Mouse (Mus musculus) adrenal gland, postnatal 4 days (tissue): ENCODE results near the gene Ldhd. TPM values are rescaled to one million over a fixed set of nuclear protein-coding genes. Genes with fewer than 3 reads are reported as not detected.
A peak's percentile ranks its signal among the peaks of the same experiment; 100 is the strongest.
"Not testable (repeated sequence)": the region's sequence is repeated elsewhere in the genome, so short reads cannot be mapped to it uniquely, and the experiment has no call there.

Source experiments
- DNase-seq, 2 experiments: peaks; one replicate each; pipeline ENCODE4 v3.0.0; 2021 to 2022; ENCODE audit warnings: low spot score in 2 of 2, mixed read lengths in 2 of 2
- long read RNA-seq, 2 experiments: library from polyadenylated mRNA; stranded (forward); transcript quantifications; one replicate each; pipeline ENCODE4 v2.0.0; 2021
- total RNA-seq, 2 experiments: library from RNA; stranded (reverse); gene quantifications; 2 replicates each; pipeline ENCODE4 v1.2.3; 2021

The Ldhd gene
- total RNA-seq = 10 to 100 TPM; 22.0 to 23.2 TPM
- long read RNA-seq, experiment 1, transcript Ldhd-201 (11 exons, 2,273 nt) = major isoform, 9 of 20 reads
- long read RNA-seq, experiment 1, partial matches to known transcripts = 4 of 20 reads
- long read RNA-seq, experiment 1, other reads (novel, unspliced or antisense) = 5 of 20 reads
- long read RNA-seq, experiment 2, transcript Ldhd-201 (11 exons, 2,273 nt) = major isoform, 32 of 45 reads
- long read RNA-seq, experiment 2, partial matches to known transcripts = 6 of 45 reads
- long read RNA-seq, experiment 2, other reads (novel, unspliced or antisense) = 4 of 45 reads

DNA sequence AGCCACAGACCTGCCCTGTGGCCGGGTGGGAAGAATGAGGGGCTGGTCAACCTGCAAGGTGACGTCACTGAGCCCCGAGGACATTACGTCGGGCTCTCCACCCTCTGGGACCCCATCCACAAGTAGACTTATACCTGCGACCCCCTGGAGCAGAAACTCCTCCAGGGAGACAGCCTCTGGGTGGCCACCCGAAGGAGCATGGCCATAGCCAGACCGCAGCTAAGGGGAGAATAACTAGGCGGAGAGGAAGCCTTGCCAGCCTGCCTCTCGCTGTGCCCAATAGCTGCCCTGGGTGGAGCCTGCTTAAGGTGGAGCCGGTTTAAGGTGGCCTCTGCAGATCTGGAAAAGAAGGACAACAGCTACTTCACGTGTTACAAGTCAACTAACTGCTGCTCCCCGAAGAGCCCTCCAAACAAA is at the start of gene Ldhd:
TSS of gene Ldhd (minus strand) at position 270 of the 417 bp plus-strand sequence.
- DNase-seq = peak in 1 of 2 experiments; percentile 37

DNA sequence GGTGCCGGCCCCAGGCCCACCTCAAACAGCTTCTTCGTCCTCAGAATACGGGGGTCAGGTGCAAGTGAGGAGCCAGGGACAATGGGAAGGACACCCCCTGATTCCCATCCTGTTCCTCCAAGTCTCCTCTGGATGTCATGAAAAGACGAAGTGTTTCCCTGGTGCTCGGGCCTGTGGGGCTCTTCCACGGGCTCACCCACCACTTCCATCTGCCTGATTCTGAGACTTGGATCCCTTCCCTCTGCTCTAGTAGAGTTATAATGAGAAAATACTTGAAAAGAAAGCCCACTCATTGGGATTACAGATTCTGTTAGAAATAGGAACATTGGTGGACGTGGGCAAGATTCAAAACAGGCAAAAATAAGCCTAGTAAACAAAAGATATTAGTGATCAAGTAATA is 48.7 kb upstream of the Ldhd start:
- no peak for DNase-seq

DNA sequence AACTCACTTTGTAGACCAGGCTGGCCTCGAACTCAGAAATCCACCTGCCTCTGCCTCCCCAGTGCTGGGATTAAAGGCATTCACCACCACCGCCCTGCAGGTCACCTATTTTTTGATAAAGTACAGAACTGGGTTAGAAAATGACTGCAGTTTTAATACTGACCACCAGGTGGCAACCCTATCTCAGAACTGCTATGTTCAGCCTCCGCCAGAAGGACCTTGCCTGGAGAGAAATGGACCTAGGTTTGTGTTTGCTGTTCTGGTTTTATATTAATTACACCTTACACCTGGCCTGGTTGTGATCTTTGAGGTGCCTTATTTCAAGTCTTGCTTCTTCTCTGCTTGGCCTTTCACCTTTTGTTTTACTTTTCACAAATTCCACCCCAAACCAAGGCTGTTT is 47.9 kb upstream of the Ldhd start:
- DNase-seq = peak in 1 of 2 experiments; percentile 16

DNA sequence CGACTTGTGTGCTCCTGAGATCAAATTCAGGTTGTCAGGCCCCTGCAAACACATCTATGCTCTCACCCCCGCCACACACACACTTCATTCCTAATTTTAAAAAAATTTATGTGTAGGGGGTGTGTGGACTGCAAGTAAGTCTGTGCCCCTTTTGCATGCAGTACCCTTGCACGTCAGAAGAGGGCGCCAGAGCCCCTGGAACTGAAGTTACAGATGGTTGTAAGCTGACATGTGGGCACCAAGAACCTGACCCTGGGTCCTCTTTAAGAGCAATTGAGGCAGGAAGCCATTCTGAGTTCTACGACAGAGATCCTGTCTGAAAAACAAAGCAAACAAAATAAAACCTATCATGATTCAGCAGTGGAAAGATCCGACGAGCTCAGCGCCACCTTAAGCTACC is 46.1 kb upstream of the Ldhd start:
- no peak for DNase-seq

DNA sequence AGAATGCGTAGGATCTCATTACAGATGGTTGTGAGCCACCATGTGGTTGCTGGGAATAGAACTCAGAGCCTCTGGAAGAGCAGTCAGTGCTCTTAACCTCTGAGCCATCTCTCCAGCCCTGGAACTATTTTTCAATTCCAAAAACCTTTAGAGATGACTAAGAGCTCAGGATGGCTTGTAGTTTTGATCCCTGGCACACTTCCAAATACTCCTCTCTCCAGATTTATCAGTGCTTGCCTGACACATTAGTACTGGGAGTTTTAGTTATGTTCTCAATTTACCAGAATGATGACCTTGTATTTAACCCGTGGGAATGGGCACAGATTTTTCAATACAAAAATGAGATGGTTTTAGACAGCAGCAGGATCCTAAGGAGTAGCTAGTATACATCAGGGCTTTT is 36.6 kb upstream of the Ldhd start:
- no peak for DNase-seq

DNA sequence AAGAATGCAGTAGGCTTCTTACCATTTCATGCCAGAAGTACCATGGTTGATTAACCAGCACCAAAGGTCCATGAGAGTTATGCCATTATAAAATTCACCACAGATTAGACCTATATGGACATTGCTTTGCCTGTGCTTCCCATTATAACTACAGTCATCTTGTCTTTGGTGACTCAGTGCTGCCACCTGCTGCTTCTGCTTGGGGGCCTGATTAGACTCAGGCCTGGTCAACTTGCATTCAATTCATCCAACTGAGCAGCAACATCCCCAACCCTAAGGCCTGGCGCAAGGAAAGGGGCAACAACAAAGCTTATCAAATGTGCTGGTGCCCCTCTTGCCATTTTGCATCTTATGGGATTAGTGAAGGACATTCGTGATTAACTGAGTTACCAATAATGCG is 32.3 kb upstream of the Ldhd start:
- peak; percentile 38 to 73 for DNase-seq

DNA sequence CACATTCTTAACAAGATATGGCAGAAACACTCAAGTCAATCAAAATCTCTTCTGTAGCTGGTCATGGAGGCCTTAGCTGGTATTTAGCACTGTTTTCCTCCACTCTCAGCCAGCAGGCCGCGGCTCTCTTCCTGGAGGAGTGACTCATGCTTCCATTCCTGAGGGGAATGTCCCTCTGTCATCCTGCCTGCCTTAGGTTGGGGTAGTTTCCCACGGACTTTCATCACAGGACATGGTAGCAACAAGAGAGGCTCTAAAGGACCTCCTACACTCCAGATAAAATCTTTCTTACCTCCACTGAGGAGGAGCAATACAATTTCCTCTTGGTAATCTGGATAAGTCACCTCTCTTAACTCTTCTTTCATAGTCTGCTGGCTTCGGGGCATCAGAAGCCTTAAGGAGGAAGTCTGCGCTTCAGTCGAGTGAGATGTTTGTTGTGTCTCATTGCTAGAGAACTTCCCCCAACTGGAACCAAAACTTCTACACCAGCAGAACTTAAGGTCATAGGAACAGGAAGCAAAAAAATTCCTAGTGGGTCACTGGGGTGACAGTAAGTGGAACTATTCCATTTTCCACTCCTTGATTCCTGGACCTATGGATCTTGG is 28.7 kb upstream of the Ldhd start:
- DNase-seq = no peak

DNA sequence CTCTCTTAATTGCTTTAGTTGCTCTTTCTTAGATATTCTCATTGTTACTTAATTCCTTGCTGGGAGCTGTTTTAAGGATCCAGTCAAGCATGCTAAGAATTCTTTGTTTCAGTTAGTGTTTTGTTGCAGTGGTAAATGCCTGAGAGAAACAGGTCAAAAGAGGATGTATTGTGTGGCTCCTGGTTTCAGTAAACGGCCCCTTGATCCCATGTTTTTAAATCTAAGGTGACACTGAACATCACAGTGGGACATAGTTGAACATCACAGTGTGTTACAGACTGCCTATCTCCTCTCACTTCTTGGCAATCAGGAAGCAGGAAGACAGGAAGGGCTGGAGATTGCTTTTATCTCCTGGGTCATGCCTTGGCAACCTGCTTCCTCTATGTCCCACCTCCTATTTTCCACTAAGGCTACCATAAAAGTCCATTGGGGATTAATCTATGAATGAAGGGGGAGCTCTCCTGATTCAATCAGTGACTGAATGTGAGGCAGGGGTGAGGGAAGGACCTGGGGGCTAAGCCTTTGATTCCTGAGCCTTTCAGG is 27.2 kb upstream of the Ldhd start:
- no peak for DNase-seq

DNA sequence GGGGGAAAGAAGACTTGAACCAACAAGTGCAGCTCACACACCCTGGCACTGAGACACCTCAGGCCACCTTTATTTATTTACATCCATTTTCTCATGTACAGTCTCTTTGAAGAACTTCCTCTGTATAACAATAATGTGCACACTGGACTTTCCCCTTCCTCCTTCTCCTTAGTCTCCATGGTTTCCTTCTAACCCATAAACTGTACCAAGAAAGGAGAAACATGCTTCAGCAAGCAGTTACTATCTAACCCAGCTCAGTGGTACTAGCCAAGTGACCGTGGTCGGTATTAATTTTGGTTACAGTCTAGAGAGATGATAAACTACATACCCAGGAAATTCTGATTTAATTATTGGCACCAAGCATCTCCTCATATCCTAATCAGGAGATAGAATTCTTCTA is 23.4 kb upstream of the Ldhd start:
- no peak for DNase-seq

DNA sequence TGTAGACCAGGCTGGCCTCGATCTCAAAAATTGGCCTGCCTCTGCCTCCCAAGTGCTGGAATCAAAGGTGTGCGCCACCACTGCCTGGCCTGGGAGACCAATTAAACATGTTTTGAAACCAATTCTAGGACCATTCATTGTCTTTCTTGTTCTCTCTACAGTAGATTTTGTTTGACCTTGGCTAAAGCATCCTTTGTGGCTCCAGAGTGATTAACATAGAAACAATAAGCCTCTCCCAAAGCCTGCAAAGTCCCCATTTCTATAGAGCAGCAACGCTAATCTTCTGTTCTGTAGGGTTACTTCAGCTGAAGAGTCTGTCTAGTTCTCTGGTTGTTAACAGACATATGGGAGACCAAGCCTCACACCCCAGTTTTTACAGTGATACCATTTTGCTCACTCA is 20.5 kb upstream of the Ldhd start:
- no peak for DNase-seq

DNA sequence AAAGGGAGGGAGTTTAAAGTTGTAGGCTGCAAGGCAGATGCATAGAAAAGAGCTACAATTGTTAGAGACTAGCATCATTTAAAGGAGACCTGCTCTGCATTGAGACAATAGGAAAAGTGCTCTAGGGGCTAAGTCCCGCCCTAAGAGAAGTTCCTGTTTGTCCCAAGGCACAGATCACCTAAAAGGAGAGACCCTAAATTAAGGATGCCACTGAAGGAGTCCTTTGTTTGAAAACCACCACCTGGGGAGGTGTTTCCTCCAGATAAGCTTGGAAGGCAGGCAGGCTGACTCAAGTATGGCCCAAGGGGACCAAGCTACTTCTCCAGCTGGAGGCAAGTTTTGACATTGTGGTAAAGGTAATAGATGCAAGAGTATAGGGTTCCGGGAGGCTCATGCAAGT is 18.7 kb upstream of the Ldhd start:
- no peak for DNase-seq

DNA sequence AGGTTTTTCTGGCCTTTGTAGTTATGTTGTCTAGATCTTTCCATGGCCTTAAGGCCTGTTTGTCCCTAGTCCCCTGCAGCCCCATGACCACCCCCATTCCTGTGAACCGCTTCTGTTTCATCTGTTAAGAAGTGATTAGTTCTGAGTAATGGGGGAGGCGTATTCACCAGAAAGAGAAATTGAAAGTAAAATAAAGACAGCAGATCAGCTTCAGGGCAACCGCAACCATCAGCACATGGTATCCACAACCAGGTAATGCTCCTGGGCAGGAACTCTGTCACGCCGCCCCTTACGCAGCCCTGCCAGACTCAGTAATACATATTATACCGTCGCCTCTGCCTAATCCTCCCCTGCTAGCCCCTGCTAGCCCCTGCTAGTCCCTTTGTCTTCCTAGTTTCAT is 15.5 kb upstream of the Ldhd start:
- no peak for DNase-seq

DNA sequence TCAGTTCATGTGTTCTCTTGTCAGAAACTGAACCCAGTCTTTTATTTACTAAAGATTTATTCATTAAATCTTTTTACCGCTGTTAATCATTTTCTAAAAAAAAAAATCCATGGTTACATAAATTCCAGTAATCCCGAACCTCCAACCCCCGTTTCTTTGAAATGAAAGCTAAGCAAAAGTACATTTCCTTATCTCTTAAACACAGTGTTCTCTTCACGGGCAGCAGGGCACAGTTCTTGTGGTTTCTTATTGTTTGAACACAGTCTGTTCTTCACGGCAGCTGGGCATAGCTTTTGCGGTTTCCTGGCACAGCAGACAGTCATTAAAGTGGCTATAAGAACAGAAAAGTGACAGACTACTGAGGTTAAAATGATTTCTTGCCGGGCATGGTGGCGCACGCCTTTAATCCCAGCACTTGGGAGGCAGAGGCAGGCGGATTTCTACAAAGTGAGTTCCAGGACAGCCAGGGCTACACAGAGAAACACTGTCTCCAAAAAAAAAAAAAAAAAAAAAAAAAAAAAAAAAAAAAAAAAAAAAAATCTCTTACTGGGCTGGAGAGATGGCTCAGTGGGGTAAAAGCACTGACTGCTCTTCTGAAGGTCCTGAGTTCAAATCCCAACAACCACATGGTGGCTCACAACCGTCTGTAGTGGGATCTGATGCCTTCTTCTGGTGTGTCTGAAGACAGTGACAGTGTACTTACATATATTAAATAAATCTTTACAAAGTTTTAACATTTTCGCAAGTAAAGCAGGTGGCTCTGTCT is 14.3 kb upstream of the Ldhd start:
- not testable (repeated sequence) for DNase-seq

DNA sequence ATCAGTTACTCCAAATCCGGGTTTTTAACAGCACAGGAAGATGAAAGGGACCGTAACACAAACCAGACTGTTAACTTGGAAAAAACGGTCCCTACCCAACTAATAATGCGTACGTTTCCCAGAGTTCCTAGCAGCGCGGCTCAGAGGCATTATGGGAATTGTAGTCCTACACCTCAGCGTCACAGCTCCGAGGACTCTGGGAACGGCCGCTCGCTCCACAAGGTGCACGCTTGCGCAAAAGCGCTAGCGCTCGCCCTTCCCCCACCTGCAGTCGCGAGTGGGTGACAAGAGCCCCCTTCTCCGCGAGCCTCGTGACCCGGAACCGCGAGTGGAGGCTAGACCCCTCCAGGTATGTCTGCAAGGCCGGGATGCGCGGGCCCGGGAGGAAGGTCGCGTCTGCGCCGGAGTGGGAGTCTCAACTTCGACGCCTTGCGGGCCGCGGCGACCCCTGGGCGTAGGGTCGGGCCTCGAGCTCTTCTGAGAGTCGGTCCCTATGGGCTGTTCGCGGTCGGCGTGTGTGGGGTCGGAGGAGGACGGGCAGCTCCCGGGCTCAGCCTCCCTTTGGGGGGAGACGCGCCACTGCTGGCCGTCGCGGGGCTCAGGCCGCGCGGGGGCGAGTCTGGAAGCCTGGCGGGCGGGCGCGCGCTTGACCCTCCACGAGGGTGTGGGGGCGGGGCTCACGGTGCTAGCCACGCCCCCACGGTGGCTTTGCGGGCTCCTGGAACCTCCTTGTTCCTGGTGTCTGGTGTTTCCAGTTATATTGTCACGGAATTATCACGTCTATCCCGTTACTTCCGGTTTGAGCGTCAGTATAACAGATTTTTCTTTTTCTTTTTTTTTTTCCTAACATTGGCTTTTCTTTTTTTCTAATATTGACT is 13.3 kb upstream of the Ldhd start, which contains the start of gene Zfp1:
TSS of gene Zfp1 (plus strand) at position 138 of the 878 bp plus-strand sequence.
- peak; percentile 78 to 80 for DNase-seq

DNA sequence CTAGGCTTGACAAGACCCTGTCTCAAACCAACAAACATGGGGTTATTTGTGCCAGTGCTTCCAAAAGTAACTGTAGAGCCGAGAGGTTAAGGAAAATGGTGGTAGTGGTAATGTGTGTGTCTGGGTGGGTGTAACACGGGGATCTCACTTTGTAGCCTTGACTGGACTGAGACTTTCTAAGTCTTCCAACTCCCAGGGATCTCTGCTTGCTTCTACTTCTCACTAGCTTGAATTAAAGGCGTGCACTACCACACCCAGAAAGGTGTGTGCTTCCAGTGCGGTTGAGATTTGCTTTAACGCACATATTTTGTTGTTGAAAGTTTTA is 12.7 kb upstream of the Ldhd start:
- DNase-seq = no peak

DNA sequence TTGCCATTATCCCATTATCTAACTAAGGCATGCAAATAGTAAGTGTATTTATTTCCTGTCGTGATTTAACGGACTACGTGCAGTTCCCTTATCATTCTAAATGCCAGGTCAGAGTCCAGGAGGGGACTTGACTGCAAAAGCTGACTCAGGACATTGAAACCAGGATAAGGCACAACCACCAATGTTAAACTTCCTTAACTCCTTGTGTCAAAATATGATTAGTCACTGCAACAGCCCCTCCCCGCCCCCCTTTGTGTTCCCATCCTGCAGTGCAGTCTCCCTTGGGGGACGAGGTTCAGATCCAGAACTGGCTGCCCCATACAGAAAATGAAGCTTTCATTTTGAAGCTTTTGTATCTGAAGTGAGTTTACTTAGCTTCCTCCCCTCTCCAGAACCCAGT is 12.3 kb upstream of the Ldhd start:
- DNase-seq = no peak

DNA sequence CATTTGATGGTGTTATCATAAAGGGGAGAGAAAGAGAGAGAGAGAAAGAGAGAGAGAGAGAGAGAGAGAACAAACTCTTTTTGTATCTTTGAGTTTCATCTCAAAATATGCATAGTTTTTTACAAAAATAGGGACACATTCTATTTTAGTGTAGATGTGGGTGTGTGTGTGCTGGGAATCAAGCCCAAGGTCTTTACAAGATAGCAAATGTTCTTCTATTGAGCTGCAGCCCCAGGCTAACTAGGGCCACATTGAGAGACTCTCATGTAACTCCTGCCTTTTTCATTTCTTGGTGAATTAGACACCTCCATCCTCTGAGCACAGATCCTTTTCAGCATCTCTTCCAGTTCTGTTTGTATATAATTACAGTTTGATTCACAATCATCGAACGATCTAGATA is 10.9 kb upstream of the Ldhd start:
- DNase-seq = no peak

DNA sequence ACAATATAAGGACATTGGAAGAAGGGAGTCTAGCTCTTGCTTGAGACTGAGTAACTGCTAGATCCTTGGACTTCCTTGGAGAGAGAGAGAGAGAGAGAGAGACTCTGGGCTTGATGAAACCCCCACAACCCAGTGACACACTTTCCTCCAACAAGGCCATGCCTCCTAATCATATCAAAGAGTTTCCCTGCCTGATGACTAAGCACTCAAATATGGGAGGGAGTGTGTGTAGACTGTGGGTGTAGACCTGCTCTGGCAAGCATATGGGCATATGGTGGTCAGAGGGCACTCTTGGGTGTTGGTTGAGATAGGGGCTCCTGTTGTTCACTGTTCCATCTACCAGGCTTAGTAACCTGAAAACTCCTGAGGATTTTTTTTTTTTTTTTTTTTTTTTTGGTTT is 7.9 kb upstream of the Ldhd start:
- DNase-seq = no peak

DNA sequence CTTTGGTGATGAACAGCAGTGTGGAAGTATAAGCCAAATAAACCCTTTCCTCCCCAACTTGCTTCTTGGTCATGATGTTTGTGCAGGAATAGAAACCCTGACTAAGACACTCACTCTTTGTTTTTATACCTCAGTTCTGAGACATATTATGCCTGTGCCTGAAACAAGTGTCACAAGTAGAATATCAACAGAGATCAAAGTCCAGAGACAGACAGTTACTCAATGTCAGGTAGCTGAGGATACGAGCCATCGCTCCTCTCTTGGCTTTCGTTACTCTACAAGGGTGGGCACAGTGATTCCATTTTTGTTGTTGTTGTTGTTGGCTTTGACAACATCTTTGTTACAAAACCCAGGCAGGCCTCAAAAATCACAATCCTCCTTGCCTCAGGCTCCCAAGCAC is 2.8 kb upstream of the Ldhd start:
- DNase-seq = no peak

DNA sequence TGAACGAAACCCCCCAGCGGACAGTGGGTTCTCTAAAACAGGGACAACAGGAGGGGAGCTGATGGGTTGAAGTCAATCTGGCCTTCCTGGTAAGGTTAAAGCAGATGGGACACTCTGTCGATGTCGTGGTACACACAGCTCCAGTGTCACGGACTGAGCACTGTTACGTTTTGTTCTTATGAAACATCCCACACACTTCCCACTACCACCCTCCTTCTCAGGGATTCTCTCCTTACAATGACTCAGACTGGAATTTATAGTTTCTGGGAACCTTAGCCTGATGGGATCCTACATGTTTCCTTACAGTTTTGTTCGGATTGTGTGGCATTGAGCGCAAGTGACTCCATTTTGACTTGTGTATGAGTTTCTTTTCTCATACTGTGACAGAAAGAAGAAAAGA is 1.4 kb upstream of the Ldhd start:
- no peak for DNase-seq

DNA sequence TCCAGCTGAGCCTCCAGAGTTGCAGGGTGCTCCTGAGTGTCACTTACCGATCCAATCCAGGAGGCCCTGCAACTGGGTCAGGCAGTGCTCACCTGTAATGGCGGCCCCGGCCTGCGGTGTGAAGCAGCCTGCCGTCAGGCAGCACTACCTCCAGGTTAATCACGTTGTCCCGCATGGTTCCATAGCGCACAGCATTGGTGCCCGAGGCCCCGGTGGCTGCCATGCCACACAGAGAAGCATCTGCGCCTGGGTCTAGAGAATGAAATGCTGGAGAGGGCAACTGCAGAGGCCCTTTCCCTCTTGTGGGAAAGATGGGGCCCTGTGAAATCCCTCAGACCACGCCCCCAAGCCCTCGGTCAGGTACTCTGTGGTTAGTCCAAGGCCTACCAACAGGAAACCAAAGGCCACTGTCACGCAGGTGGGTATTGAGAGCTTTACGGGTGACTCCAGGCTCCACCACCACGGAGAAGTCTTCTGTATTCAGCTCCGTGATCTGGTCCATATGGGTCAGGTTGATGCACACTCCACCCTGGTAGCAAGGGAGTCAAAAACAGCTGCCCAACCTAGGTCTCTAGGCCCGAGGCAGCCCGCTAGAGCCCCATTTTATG is 1.2 kb downstream of the Ldhd start:
- no peak for DNase-seq
